Mouse (Mus musculus) gastrocnemius, postnatal 4 days (tissue): ENCODE results near the gene Sgcb. TPM values are rescaled to one million over a fixed set of nuclear protein-coding genes. Genes with fewer than 3 reads are reported as not detected.
"Not testable (repeated sequence)": the region's sequence is repeated elsewhere in the genome, so short reads cannot be mapped to it uniquely, and the experiment has no call there.

Source experiments
- DNase-seq, 2 experiments: peaks; one replicate each; pipeline ENCODE4 v3.0.0; 2021 to 2022; ENCODE audit warnings: low spot score in 2 of 2, mixed read lengths in 2 of 2
- total RNA-seq, 2 experiments: library from RNA; stranded (reverse); gene quantifications; 2 replicates each; pipeline ENCODE4 v1.2.3; 2021

Sgcb gene
- total RNA-seq, 2 experiments from 2014 or later: 107 to 109 TPM

- DNase-seq: no peak
Observed at GRCm38 (mm10) chr5:73585212-73586115, 62.1 kb downstream of the Sgcb start.

- DNase-seq: not testable (repeated sequence)
Observed at GRCm38 (mm10) chr5:73584011-73584410, 63.6 kb downstream of the Sgcb start.

Other genes with a start within 250 kb of the Sgcb start
- under 1 TPM in 1 of 2 experiments, not detected in 1; 0.18 TPM for gene Cwh43, start 241.7 kb downstream of the Sgcb start, total RNA-seq
- 10 to 100 TPM; 13.2 to 17.5 TPM for gene Dcun1d4, start 166.8 kb downstream of the Sgcb start, total RNA-seq
- under 1 TPM; 0.31 to 0.32 TPM for gene Lrrc66, start 15.3 kb downstream of the Sgcb start, total RNA-seq
- 1 to 10 TPM in 1 of 2 experiments, under 1 TPM in 1; 0.29 to 1.1 TPM for gene Spata18, start 3.6 kb upstream of the Sgcb start, total RNA-seq